Mouse (Mus musculus): ENCODE data around the gene Gm10271. TPM values are rescaled to one million over a fixed set of nuclear protein-coding genes. Genes with fewer than 3 reads are reported as not detected.

Gene Gm10271
- polyA plus RNA-seq, 1 experiment: not detected

GRCm38 (mm10) chr10:116930936-116931335 lies 41.5 kb downstream of the Gm10271 start:
- DNase-seq (ENCODE audit: low read depth): no peak

GRCm38 (mm10) chr10:116930506-116930905 lies 41.9 kb downstream of the Gm10271 start:
- no peak for DNase-seq (ENCODE audit: low read depth)
- TF ChIP-seq POLR2A (IDR thresholded peaks at IDR 0.05; ENCODE audit: borderline replicate concordance, extremely low read depth, insufficient read depth, insufficient read length, poor library complexity, severe bottlenecking) (no peak), CTCF (IDR thresholded peaks at IDR 0.05; ENCODE audit: borderline replicate concordance, extremely low read depth, insufficient read depth, insufficient read length) (no peak)

More at GRCm38 (mm10) chr10:116930936-116931335, 41.5 kb downstream of the Gm10271 start:
- TF ChIP-seq CTCF (IDR thresholded peaks at IDR 0.05; ENCODE audit: borderline replicate concordance, extremely low read depth, insufficient read depth, insufficient read length) (no peak), POLR2A (IDR thresholded peaks at IDR 0.05; ENCODE audit: borderline replicate concordance, extremely low read depth, insufficient read depth, insufficient read length, poor library complexity, severe bottlenecking) (no peak)

- no peak for DNase-seq (ENCODE audit: low read depth)
- TF ChIP-seq CTCF (IDR thresholded peaks at IDR 0.05; ENCODE audit: borderline replicate concordance, extremely low read depth, insufficient read depth, insufficient read length) (no peak), POLR2A (IDR thresholded peaks at IDR 0.05; ENCODE audit: borderline replicate concordance, extremely low read depth, insufficient read depth, insufficient read length, poor library complexity, severe bottlenecking) (no peak)
Measured at GRCm38 (mm10) chr10:116928826-116929225, 43.6 kb downstream of the Gm10271 start.

GRCm38 (mm10) chr10:116926428-116927113 lies 45.8 kb downstream of the Gm10271 start:
- no peak for TF ChIP-seq CTCF (IDR thresholded peaks at IDR 0.05; ENCODE audit: borderline replicate concordance, extremely low read depth, insufficient read depth, insufficient read length)
- TF ChIP-seq POLR2A (IDR thresholded peaks at IDR 0.05; ENCODE audit: borderline replicate concordance, extremely low read depth, insufficient read depth, insufficient read length, poor library complexity, severe bottlenecking): no peak
- no peak for DNase-seq (ENCODE audit: low read depth)

GRCm38 (mm10) chr10:116923651-116924495 lies 48.5 kb downstream of the Gm10271 start:
- TF ChIP-seq POLR2A (IDR thresholded peaks at IDR 0.05; ENCODE audit: borderline replicate concordance, extremely low read depth, insufficient read depth, insufficient read length, poor library complexity, severe bottlenecking): no peak
- TF ChIP-seq CTCF (IDR thresholded peaks at IDR 0.05; ENCODE audit: borderline replicate concordance, extremely low read depth, insufficient read depth, insufficient read length): no peak
- DNase-seq (ENCODE audit: low read depth): no peak

GRCm38 (mm10) chr10:116922161-116922560 lies 50.2 kb downstream of the Gm10271 start:
- no peak for DNase-seq (ENCODE audit: low read depth)
- TF ChIP-seq CTCF (IDR thresholded peaks at IDR 0.05; ENCODE audit: borderline replicate concordance, extremely low read depth, insufficient read depth, insufficient read length) (no peak), POLR2A (IDR thresholded peaks at IDR 0.05; ENCODE audit: borderline replicate concordance, extremely low read depth, insufficient read depth, insufficient read length, poor library complexity, severe bottlenecking) (no peak)

- no peak for DNase-seq (ENCODE audit: low read depth)
Measured at GRCm38 (mm10) chr10:116921416-116921815, 51.0 kb downstream of the Gm10271 start.

GRCm38 (mm10) chr10:116920641-116921040 lies 51.8 kb downstream of the Gm10271 start:
- TF ChIP-seq CTCF (IDR thresholded peaks at IDR 0.05; ENCODE audit: borderline replicate concordance, extremely low read depth, insufficient read depth, insufficient read length) (no peak), POLR2A (IDR thresholded peaks at IDR 0.05; ENCODE audit: borderline replicate concordance, extremely low read depth, insufficient read depth, insufficient read length, poor library complexity, severe bottlenecking) (no peak)
- DNase-seq (ENCODE audit: low read depth): no peak

More at GRCm38 (mm10) chr10:116921416-116921815, 51.0 kb downstream of the Gm10271 start:
- TF ChIP-seq CTCF (IDR thresholded peaks at IDR 0.05; ENCODE audit: borderline replicate concordance, extremely low read depth, insufficient read depth, insufficient read length): no peak
- TF ChIP-seq POLR2A (IDR thresholded peaks at IDR 0.05; ENCODE audit: borderline replicate concordance, extremely low read depth, insufficient read depth, insufficient read length, poor library complexity, severe bottlenecking): no peak

- TF ChIP-seq POLR2A (IDR thresholded peaks at IDR 0.05; ENCODE audit: borderline replicate concordance, extremely low read depth, insufficient read depth, insufficient read length, poor library complexity, severe bottlenecking) (no peak), CTCF (IDR thresholded peaks at IDR 0.05; ENCODE audit: borderline replicate concordance, extremely low read depth, insufficient read depth, insufficient read length) (no peak)
Measured at GRCm38 (mm10) chr10:116919368-116920317, 52.8 kb downstream of the Gm10271 start.

GRCm38 (mm10) chr10:116916581-116916980 lies 55.8 kb downstream of the Gm10271 start:
- DNase-seq (ENCODE audit: low read depth): no peak
- TF ChIP-seq CTCF (IDR thresholded peaks at IDR 0.05; ENCODE audit: borderline replicate concordance, extremely low read depth, insufficient read depth, insufficient read length) (no peak), POLR2A (IDR thresholded peaks at IDR 0.05; ENCODE audit: borderline replicate concordance, extremely low read depth, insufficient read depth, insufficient read length, poor library complexity, severe bottlenecking) (no peak)

More at GRCm38 (mm10) chr10:116919368-116920317, 52.8 kb downstream of the Gm10271 start:
- no peak for DNase-seq (ENCODE audit: low read depth)
